Mouse (Mus musculus): ENCODE data around the gene Ap2m1.
"Not testable (repeated sequence)": the region's sequence is repeated elsewhere in the genome, so short reads cannot be mapped to it uniquely, and the experiment has no call there.

The Ap2m1 gene

DNA sequence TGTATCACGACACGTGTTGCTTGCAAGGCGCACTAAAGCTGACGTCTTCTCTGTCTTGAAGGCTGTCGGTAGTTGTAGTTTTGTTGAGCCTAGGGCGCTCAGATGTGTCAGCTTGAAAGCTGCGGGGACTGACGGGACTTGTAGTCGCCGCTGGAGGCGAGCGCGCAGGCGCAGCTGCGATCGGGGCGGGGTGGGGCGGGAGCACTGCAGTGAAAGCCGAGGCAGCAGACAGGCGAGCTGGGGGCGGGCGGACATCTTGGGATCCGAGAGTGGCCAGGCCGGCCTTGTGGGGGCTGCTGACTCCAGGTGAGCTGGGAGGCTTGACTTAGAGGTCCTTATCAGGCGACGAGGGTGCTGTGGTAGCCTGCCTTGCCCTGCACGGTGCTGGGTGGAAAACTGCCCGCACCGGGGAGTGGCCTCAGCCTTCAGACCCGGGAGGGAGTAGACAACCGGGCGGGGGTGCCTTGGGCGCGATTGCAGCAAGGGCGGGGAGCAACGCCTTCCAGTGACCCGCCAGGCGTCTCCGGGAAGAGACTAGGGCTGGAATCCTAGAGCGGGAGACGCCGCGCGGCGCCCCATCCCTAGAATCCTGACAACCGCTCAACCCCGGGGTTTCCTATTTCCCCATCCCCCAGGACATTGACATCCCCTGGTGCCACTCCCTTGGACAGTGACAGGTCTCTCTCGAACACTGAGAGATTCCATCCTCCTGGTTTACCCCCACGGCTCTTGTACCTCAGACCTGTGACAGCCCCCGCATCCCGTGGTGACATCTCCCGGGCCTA lies at the start of gene Ap2m1:
Gene Ap2m1, plus strand, starts transcription at position 183 of the 785 bp plus-strand sequence.
- DNase-seq, result peak; percentile 99

DNA sequence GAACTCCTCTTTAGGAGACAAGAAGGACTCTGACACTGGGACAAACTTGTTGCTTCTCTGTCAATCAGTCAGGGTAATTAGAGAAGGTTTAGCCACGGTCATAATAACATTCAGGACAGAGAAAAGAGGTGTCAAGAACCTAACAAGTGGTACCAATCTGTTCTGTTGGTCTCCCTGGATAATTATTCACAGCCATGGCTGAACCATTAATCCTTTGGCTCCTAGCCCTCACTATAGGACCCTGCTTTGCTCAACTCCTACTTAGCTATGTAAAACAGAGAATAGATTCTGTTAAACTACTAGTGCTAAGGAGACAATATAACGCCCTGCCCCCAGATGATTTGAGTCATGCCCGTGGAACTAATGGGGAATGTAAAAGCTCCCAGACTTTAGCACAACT lies 49.2 kb upstream of the Ap2m1 start:
- peak; percentile 90 for DNase-seq

DNA sequence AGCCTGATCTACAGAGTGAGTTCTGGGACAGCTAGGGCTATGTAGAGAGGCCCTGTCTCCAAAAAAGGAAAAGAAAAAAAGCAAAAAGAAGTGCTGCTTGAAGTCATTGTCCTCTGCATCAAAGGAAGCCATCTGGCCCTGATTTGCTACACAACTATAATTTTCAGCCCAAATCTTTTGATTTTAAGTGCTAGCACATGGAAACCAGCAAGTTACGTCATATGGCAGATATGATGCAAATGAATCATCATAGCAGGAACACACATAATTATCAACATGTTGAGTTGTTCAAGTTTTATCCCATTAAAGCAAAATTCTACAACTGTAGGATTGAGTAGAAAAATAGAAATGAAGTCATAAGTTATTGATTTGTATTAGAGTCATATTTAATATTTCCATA lies 47.1 kb upstream of the Ap2m1 start:
- no peak for DNase-seq

DNA sequence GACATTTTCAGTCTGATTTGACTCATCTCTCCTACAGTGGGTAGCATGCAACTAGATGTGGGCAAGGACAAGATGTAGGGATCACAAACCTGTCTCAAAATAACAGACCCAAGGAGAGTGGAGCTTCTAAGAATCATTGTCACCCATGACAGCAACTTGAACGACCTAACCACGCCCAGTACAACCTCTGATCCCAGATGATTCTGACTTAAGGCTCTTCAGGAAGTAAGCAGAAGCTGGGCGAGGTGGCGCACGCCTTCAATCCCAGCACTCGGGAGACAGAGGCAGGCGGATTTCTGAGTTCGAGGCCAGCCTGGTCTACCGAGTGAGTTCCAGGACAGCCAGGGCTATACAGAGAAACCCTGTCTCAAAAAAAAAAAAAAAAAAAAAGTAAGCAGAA lies 46.5 kb upstream of the Ap2m1 start:
- not testable (repeated sequence) for DNase-seq

DNA sequence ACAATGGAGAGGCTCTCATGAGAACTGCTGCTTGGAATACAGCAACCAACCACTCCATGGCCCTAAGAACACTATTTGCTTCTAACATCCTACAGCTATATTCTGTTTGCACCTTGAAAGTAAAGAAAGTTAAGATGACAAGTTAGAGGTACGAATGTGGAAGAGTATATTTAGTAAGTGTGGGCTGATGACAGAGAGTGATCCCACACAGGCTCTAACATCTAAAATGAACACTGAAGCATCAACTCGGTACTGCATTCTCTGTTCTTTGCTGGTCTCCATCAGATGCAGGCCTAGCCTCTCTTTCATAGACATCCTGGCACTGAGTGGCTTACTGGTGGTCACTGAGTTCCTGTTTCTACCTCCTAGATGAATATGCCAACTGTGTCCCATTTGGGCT lies 46.0 kb upstream of the Ap2m1 start:
- DNase-seq, result no peak

DNA sequence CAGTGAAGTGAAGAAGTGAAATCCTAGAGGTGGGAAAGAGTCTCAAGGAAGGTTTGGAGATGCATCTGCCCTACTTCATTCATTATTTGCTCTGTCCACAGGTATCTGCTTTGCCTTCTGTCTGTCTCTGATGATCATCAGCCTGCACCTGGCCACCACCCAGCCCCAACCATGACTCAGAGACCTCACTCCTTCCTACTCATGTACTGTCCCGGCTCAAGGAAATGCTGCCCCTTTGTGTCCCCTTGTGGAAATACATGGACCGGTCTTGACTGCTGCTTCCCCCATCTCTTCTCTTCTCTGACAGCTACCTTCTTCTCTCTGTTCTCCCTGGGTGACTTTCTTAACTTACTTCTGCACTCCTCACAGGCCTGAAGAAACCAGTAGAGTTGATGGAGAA lies 44.7 kb upstream of the Ap2m1 start:
- peak; percentile 26 for DNase-seq

DNA sequence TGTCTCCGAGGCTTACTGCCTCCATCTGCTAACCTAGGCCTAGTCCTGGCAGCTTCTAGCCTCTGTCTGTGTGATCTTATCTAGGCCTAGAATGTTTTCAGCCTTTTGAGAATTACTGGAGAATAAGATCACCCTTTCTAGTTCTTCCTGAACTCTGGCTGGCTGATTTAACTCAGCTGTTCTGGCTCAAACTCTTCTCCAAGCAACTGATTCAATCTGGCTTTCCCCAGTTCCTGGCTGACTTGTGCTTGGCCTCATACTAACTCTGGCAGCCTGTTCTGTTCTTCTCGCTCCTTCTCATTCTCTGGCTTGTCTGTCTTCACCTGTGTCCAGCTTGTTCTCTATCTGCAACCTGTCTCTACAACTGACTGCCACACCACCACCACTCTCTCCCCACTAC lies 44.0 kb upstream of the Ap2m1 start:
- DNase-seq, result no peak

DNA sequence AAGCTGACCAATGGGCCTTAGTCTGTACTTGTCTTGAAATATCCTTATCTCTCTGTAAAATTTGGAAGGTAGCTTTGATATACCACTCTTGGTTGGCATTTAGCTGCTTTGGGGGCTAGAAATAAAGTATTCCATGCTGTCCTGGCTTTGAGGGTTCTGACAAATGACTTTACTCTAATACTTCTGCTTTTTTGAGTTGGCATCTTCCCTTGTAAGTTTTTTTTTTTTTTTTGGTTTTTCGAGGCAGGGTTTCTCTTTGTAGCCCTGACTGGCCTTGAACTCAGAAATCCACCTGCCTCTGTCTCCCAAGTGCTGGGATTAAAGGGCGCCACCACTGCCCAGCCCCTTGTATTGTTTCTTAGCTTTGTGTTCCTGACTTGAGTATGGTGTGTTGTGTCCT lies 41.8 kb upstream of the Ap2m1 start:
- no peak for DNase-seq

DNA sequence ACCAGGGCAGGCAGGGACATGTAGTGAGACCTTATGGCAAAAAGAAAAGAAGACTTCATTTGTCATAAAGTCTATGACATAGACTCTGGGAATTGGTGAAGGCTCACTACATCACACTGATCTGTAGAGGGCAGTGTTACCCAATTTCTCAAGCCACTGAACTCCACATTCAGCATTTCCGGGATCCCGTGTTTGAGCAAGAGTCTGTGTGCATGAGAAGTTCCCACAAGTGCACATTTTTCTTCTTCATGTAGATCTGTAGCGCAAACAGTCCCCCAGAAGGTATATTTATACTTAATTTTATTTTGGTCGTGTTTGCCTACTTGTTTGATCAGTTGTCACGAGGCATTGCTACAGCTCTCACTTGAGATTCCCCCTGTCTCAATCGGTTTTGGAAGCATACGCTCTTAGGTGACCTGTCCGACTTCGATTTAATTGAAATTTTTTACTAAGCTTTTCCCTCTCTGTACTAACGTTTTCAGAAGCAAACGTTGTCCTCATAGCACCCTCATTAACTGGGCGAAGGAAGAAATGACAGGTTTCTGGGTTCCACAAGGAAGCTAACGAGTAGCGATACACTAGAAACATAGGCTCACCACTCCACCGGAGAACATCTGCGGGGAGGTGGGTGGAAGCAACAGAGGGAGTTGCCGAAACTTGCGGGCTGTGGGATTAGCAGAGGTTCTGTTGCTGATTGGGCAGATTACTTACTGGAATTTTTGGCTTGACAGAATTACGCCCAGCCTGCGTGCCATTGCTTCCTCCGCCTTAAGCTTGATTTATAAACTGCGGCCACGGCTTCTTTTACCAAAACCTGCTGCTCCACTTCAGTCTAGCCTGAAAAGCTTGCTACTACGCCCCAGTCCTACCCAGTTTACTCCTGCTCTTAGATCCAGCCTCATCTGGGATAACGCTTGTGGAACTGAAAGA lies 38.3 kb upstream of the Ap2m1 start:
- peak; percentile 86 for DNase-seq

DNA sequence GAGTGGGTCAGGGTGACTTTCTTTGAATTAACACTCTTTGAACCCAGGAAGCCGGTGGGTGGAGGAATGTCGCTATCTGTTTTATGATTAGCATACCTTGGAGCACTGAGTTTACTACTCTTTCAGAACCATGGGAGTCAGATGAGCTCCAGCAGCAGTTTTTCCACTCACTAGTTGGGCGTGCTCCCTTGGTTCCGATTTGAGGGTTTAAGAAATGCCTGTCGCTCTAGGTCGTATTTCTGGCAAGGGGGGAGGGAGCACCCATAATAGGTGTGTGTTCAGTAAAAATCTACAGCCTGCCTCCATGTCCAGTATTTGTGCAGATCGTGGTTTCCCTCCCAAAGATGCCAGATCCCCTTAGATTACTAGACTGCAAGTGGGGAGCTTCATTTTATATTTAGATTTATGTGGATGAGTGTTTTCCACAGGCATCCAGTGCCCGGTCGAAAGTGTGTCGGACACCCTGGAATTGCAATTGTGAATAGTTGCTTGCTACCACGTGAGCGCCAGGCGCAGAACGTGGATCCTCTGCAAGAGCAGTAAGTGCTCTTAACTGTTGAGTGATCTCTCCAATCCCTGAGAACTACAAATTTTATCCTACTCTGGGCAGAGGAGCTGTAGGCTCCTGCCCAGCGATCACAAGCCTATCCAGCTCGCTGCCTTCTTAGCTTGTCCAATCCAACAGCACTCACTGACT lies 37.1 kb upstream of the Ap2m1 start:
- DNase-seq, result no peak

DNA sequence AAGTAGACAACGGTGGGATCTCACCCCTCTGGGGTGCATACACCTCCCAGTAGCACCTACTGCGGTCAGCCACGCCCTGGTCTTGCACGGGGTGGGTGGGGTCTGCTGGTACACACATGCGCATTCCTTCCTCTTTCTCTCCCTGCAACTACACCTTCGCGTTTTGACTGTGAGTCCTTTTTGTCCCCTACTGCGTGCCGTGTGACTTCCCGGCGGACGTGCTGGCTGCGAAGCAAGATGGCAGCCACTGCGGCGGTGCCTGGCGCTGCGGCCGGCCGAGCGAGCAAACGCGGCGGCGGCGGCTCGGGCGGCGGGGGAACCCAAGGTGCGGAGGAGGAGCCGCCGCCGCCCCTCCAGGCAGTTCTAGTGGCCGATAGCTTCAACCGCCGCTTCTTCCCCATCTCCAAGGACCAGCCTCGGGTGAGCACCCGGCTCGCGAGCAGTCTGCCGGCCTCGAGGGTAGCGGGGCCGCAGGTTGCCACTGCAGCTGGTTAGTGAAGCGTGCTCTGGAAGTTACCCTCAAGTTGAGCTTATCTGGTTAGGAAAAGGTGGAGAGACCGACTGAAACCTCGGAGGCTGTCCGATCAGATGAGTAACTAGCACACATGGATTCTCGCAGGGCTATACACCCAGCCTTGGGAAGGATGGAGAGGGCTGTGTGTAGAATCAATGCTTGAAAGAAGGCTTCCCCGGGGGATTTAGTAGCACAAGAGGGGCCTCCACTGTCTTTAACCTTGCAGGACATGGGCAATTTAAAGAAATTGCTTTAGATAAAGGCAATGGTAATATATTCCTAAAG lies 36.4 kb upstream of the Ap2m1 start, which contains the start of gene Eif2b5:
Gene Eif2b5, plus strand, starts transcription at position 141 of the 799 bp plus-strand sequence.
- peak; percentile 98 for DNase-seq

DNA sequence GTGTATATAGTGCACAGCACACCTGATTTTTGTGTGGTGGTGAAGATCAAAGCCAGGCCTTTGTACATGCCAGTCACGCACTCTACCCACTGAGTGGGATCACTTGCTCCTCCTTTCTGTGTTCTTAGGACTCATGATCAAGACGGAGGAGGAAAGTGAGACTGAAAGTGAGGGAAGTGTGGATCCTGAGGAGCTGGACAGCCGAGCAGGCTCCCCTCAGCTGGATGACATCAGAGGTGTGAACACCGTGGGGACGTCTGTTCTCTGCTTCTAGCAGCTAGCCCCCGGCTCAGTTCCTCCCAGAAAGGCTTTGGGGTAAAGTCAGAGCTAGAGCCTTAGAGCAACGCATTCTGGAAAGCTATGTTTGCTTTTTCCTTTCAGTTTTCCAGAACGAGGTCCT lies 29.3 kb upstream of the Ap2m1 start:
- no peak for DNase-seq

DNA sequence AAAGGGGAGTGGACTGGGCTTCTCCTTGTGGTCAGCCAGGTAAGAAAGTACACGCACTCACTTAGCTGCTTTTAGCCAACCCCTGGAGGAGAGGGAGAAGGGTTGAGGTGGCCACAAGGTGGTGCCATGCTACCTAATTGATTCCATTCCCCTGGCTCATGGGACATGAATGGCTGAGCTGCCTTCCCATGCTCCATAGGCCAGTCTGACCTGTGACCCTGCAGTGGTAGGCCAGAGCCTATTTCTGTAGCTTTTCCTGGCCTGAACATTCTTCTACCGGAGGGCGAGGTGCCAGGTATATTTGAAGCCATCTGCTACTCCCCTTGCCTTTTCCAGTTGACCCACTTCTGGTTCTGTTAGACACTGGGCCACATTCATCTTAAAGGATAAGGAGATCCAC lies 25.9 kb upstream of the Ap2m1 start:
- DNase-seq, result peak; percentile 74

DNA sequence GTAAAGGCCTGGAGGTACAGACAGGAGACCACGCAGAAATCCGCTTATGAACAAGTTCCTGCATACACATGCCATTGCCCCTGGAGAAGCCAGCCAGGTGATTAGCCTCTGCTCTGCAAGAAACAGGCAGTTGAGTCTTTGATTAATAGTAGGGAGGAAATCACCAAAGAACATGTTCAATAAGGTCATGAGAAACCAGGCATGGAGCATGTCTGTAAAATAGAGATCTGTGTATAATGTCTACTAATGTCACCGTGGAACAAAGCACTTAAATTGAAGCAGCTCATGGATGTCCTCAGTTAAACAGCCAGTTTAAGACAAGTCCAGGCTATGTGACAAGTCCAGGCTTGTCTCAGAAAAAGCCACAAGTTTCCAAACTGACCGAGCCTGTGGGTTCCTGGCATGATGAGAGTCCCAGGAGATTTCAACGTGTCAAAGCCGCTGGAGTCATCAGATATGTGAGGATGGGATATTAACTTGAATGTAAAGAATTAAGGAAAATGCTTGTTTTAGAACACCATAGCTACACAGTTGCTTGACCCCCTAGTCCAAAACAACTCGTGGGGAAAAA lies 23.9 kb upstream of the Ap2m1 start:
- DNase-seq, result no peak

DNA sequence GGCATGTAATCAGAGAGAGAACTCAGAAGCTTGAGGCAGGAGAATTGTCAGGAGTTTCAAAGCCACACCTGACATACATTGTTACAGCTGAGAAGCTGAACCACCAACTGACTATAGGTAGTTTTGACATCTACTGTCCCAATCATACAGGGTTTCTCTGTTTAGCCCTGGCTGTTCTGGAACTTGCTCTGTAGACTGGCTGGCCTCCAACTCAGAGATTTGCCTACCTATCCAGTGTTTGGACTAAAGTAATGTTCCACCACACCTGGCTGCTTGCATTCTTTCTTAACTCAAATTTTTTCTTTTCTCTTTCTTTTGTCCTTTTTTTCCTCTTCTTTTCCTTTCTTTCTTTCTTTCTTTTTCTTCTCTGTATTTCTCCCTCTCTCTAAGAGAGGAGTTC lies 19.2 kb upstream of the Ap2m1 start:
- peak; percentile 54 for DNase-seq

DNA sequence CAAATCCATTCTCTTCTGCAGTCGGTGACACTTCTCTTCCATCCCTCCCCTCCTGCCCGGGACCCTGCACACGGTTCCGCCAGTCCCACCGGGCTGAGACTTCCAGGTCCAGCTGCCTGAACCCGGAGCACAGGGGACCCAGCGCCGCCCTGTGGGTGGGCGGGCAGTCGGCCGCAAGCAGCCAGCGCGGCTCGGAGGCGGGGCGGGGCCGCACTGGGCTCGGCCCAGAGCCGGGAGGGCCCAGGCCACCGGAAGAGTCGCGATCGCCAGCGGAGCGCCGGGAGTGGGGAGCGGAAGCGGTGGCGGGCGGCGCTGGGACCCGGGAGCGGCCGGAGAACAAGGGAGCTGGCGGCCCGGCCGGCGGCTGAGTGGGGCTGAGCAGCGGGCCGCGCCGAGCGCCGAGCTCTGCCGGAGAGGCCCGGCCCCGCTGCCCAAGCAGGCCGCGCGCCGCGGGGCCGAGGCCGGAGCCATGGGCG lies 18.5 kb upstream of the Ap2m1 start, which contains the start of gene Dvl3:
Gene Dvl3, plus strand, starts transcription at position 257 of the 476 bp plus-strand sequence.
- peak; percentile 93 for DNase-seq

DNA sequence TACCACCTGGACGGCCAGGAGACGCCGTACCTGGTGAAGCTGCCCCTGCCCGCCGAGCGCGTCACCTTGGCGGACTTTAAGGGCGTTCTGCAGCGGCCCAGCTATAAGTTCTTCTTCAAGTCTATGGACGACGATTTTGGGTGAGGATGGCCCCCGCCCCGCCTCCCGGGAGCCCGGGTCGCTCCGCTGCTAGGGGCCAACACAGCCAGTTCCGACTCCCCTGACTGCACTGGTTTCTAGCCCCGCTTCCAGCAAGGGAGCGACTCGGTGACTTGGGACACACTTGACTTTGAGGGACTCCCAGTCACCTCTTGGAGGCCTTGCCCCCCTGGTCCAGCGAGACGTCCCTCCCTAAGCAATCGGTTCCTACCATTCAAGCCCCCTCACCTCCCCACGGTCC lies 18.1 kb upstream of the Ap2m1 start:
- no peak for DNase-seq

DNA sequence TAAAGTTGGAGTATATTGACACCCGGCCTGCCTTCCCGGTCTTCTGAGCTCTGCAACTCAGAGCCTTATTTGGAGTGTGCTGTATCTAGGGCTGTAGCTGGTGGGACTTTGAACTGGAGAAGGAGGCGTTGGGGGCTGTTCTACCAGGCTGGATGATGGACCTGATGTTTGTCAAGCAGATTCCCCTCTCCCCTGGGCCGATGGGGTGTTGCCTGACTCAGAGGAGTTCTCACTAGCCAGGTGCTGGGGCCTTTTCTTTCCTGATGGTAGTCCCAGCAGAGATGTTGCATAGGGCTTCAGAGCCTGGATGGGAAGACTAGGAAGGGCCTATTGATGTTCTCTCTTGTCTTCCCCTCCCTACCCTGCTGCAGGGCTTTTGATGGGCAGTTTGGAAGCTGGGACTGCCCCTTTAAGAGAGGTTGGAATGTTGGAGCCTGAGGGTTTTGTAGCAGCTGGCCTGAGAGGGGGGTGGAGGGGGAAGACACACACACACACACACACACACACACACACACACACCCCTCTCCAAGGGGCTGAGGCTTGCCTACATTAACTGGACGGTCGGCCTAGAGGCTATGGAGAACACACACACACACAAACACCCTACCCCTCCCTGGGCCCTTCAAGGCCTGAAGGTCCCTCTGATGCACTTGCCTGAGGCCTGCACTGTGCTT lies 17.4 kb upstream of the Ap2m1 start:
- peak; percentile 51 for DNase-seq

DNA sequence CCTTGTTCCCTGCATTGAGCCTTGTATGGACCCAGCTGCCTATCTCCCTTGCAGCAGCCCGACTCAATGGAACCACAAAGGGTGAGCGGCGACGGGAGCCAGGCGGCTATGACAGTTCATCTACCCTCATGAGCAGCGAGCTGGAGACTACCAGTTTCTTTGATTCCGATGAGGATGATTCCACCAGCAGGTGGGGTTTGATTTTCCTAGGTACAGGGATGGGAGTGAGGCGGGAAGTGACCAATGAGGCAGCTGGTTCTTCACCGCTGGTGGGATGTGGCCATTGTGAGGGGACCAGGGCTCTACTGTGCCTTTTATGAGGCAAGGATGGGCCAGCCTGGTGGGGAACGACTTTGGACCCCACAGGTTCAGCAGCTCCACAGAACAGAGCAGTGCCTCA lies 11.4 kb upstream of the Ap2m1 start:
- DNase-seq, result no peak

DNA sequence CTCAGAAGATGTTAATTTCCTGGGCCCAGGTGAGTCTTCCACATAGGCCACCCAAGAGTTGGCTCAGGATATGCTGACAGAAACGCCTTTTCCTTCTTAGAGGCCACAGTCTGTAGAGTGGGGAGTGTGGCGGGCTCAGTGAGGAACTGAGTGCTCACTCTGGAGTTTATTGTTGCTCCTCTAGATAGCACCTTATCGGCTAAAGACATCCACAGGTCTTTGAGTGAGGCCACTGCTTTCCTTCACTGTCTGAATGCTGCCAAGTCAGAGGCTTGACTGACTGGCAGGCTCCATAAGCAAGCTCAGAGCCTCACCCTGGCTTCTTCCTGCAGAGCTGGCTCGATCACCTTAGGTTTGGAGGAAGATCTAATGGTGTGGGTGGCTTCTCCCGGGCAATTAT lies 6.5 kb upstream of the Ap2m1 start:
- DNase-seq, result no peak

DNA sequence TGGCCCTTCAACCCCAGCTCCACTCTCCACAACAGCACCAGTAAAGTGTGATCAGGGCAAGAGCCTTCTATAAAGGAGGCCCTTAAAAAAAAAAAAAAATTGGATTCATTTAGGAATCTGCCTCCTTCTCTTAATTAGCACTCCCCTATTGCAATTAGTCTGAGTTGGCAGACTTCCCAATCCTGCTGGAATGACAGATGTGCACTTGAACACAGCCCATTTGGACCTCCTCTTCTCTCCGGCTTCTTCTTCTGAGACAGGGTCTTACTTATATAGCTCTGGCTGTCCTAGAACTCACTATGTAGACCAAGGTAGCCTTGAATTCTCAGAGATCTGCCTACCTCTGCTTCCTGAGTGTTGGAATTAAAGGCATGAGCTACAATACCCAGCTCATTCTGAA lies 5.9 kb upstream of the Ap2m1 start:
- DNase-seq, result no peak

All from kidney, adult 9 months (tissue).